Mouse (Mus musculus) lung, postnatal 0 days (tissue): ENCODE data around the gene Ccl11. TPM values are rescaled to one million over a fixed set of nuclear protein-coding genes. Genes with fewer than 3 reads are reported as not detected.

Experiments used
- ATAC-seq: fragments of 200-750 bp; cut with Nextera tagmentation; 2 replicates; pipeline ENCODE4 v1.8.0; 2017; ENCODE audit warnings: moderate library complexity
- DNase-seq: peaks from one replicate; pipeline ENCODE4 v3.0.0-alpha.2; 2016; ENCODE audit warnings: low spot score
- H3K27ac ChIP-seq: fragments of 300-500 bp; sonication (generic); 2 replicates; pipeline ENCODE4 v1.5.1; 2014; ENCODE audit warnings: antibody characterized with exemption, mild to moderate bottlenecking, low read length, mixed read lengths
- H3K27me3 ChIP-seq: fragments of 300-500 bp; sonication (generic); replicated peaks from 2 replicates; pipeline ENCODE4 v1.6.1; 2014; ENCODE audit warnings: low read length, mixed read lengths; ENCODE audit not compliant: insufficient read depth
- H3K36me3 ChIP-seq: fragments of 300-500 bp; sonication (generic); 2 replicates; pipeline ENCODE4 v1.6.1; 2014; ENCODE audit warnings: low read length, mixed read lengths; ENCODE audit not compliant: insufficient read depth
- H3K4me1 ChIP-seq: fragments of 300-500 bp; sonication (generic); 2 replicates; pipeline ENCODE4 v1.6.1; 2014; ENCODE audit warnings: antibody characterized with exemption, low read depth, low read length, mixed read lengths; ENCODE audit not compliant: insufficient read depth
- H3K4me2 ChIP-seq: fragments of 300-500 bp; sonication (generic); replicated peaks from 2 replicates; pipeline ENCODE4 v1.6.1; 2014; ENCODE audit warnings: low read depth, mild to moderate bottlenecking, low read length, moderate library complexity, mixed read lengths
- H3K4me3 ChIP-seq: fragments of 300-500 bp; sonication (generic); 2 replicates; pipeline ENCODE4 v1.5.1; 2014; ENCODE audit warnings: low read depth, low read length
- H3K9ac ChIP-seq: fragments of 300-500 bp; sonication (generic); replicated peaks from 2 replicates; pipeline ENCODE4 v1.6.1; 2014; ENCODE audit warnings: low read depth, mild to moderate bottlenecking
- H3K9me3 ChIP-seq: fragments of 300-500 bp; sonication (generic); 2 replicates; pipeline ENCODE4 v1.6.1; 2016; ENCODE audit warnings: low read length, mixed read lengths
- CTCF ChIP-seq: IDR thresholded peaks from 2 replicates; pipeline ENCODE4 v1.5.1; 2016; ENCODE audit warnings: antibody characterized with exemption, mild to moderate bottlenecking
- EP300 ChIP-seq: IDR thresholded peaks from 2 replicates; pipeline ENCODE4 v1.6.1; 2016; ENCODE audit warnings: antibody characterized with exemption, mild to moderate bottlenecking, control low read depth
- WGBS: fragments of 180-500 bp; shearing (Covaris S2); extraction: QIAGEN DNeasy Blood & Tissue Kit; methylation state at CpG from one replicate; pipeline ENCODE4 v1.1.7; 2014; 5-methylcytosine and 5-hydroxymethylcytosine counted together
- polyA plus RNA-seq: library from polyadenylated mRNA; unstranded; fragments of >200 nt; fragmentation: Nextera tagmentation; extraction: Ambion mirVana; gene quantifications from 2 replicates; pipeline ENCODE4 v1.2.1, GENCODE M21; 2015

Gene Ccl11
- polyA plus RNA-seq, 1 experiment from 2014 or later = 31.3 TPM

- H3K9ac ChIP-seq = no peak overlapping the region
- no peaks in the 10 kb centered on the region for H3K9me3 ChIP-seq
- TF ChIP-seq CTCF (no peak), EP300 (no peak)
- no peaks in the 10 kb centered on the region for H3K4me1 ChIP-seq
- H3K36me3 ChIP-seq = no peaks in the 10 kb centered on the region
- H3K27me3 ChIP-seq = no peaks in the 10 kb centered on the region
- DNase-seq (no peak), ATAC-seq (no peak)
- H3K4me2 ChIP-seq = no peak overlapping the region
- 40% methylated on average over 2 of the region's 2 CpGs for WGBS
- no peak overlapping the region for H3K4me3 ChIP-seq
- no peak overlapping the region for H3K27ac ChIP-seq
Observed at GRCm38 (mm10) chr11:82019389-82019788, 38.2 kb upstream of the Ccl11 start.

DNA sequence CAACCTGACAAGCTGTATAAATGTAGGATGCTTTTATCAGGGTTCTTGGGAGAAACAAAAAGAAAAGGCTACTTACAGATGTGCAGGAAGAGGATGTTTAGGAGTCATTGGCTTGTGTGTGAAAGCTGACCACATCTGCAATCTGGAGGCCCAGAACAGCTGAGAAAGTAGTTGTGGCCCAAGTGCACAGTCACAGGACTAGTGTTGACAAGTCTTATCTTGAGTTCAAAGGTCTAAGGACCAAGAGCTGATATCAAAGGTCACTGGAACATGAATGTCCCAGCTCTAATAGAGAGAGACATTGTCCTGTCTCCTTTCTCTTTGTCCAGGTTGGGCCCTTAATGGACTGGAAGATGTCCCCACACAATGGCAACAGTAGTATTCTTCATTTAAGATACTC, 37.8 kb upstream of the Ccl11 start:
- Histone ChIP-seq H3K27me3 (no peaks in the 10 kb centered on the region), H3K4me1 (no peaks in the 10 kb centered on the region), H3K36me3 (no peaks in the 10 kb centered on the region), H3K4me2 (no peak overlapping the region), H3K27ac (no peak overlapping the region), H3K9ac (no peak overlapping the region), H3K4me3 (no peak overlapping the region), H3K9me3 (no peaks in the 10 kb centered on the region)
- TF ChIP-seq EP300 = no peak
- no peak for TF ChIP-seq CTCF
- DNase-seq (no peak), ATAC-seq (no peak)

DNA sequence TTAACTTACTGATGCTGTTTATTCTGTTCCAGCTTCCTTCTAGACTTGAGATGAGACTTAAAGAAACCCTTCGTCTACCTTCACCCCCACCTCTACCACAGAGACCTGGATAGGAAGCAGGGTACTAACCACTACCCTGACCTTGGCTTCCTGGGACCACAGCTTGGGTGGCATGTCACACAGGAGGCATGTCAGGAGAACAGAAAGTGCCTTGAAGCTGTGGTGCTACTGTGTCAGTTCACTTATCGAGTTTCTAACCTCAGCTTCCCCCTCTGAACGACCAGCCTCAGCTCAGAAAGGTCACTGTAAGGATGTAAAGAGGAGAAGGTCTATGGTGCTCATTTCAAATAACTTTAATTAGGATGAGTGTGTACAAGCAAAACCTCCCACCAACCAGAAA, 36.2 kb upstream of the Ccl11 start:
- ATAC-seq (no peak), DNase-seq (no peak)
- H3K4me3 ChIP-seq = no peak overlapping the region
- no peaks in the 10 kb centered on the region for H3K9me3 ChIP-seq
- H3K36me3 ChIP-seq = no peaks in the 10 kb centered on the region
- H3K27me3 ChIP-seq = no peaks in the 10 kb centered on the region
- no peak overlapping the region for H3K4me2 ChIP-seq
- H3K9ac ChIP-seq = no peak overlapping the region
- 37% methylated on average over 3 of the region's 3 CpGs for WGBS
- H3K27ac ChIP-seq = no peak overlapping the region
- no peaks in the 10 kb centered on the region for H3K4me1 ChIP-seq
- TF ChIP-seq EP300 = no peak
- TF ChIP-seq CTCF = no peak

- Histone ChIP-seq H3K4me1 (no peaks in the 10 kb centered on the region), H3K27ac (no peak overlapping the region), H3K36me3 (no peaks in the 10 kb centered on the region), H3K9me3 (no peaks in the 10 kb centered on the region), H3K4me2 (no peak overlapping the region), H3K27me3 (no peaks in the 10 kb centered on the region), H3K4me3 (no peak overlapping the region), H3K9ac (no peak overlapping the region)
- ATAC-seq (peak; percentile 48), DNase-seq (peak; percentile 78)
- WGBS = 77% methylated on average over 6 of the region's 6 CpGs
- TF ChIP-seq EP300 (peak; percentile 65), CTCF (no peak)
Observed at GRCm38 (mm10) chr11:82022504-82023056, 35.0 kb upstream of the Ccl11 start.

GRCm38 (mm10) chr11:82023769-82024168, 33.9 kb upstream of the Ccl11 start:
- peak; percentile 35 for DNase-seq
- no peaks in the 10 kb centered on the region for H3K9me3 ChIP-seq
- no peak overlapping the region for H3K4me2 ChIP-seq
- WGBS = 59% methylated on average over 4 of the region's 4 CpGs
- H3K4me3 ChIP-seq = no peak overlapping the region
- H3K27ac ChIP-seq = no peak overlapping the region
- H3K27me3 ChIP-seq = no peaks in the 10 kb centered on the region
- no peaks in the 10 kb centered on the region for H3K36me3 ChIP-seq
- H3K9ac ChIP-seq = no peak overlapping the region
- TF ChIP-seq CTCF (no peak), EP300 (no peak)
- ATAC-seq = no peak
- no peaks in the 10 kb centered on the region for H3K4me1 ChIP-seq

DNA sequence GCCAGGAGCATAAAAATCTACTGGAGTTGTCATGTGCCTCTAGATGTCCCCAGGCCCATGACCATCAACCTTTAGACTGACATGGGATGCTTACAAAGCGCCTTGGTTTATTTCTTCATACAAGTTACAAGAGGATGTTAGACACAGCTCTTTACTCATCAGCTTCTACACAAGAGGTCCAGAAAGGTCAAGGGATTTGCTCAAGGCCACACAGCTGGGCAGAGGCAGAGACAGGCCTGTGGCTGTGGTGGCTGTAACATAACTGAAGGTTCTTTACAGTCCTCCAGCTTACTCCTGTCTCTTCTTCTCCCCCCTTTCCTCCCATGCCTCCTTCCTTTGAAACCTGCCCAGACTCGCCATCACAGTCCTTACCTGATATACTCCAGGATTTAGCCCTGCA, 27.5 kb upstream of the Ccl11 start:
- WGBS = 68% methylated on average over 2 of the region's 2 CpGs
- DNase-seq = no peak
- Histone ChIP-seq H3K4me1 (no peaks in the 10 kb centered on the region), H3K27ac (no peak overlapping the region), H3K27me3 (no peaks in the 10 kb centered on the region), H3K9ac (no peak overlapping the region), H3K4me2 (no peak overlapping the region), H3K9me3 (no peaks in the 10 kb centered on the region), H3K4me3 (no peak overlapping the region), H3K36me3 (no peaks in the 10 kb centered on the region)
- TF ChIP-seq EP300 (no peak), CTCF (no peak)
- ATAC-seq = no peak; the same call in 1 of the 2 replicates

- Histone ChIP-seq H3K4me2 (no peak overlapping the region), H3K9me3 (no peaks in the 10 kb centered on the region), H3K4me1 (no peaks in the 10 kb centered on the region), H3K9ac (no peak overlapping the region), H3K36me3 (no peaks in the 10 kb centered on the region), H3K4me3 (no peak overlapping the region), H3K27me3 (no peaks in the 10 kb centered on the region), H3K27ac (no peak overlapping the region)
- TF ChIP-seq EP300 (no peak), CTCF (no peak)
- no peak for ATAC-seq
- DNase-seq = no peak
Observed at GRCm38 (mm10) chr11:82032136-82032535, 25.5 kb upstream of the Ccl11 start.
